Mouse (Mus musculus): ENCODE data around the gene Copa.

GRCm38 (mm10) chr1:172160508-172160907, 78.2 kb downstream of the Copa start:
- TF ChIP-seq CTCF (IDR thresholded peaks at IDR 0.05; ENCODE audit: insufficient read depth, low read length) = no peak
- TF ChIP-seq POLR2A (IDR thresholded peaks at IDR 0.05; ENCODE audit: borderline replicate concordance, extremely low read depth, low read depth, low read length) = no peak
